Mouse (Mus musculus) midbrain, embryonic 12.5 days (tissue): ENCODE results near the gene Polr2b. TPM values are rescaled to one million over a fixed set of nuclear protein-coding genes. Genes with fewer than 3 reads are reported as not detected.

Source experiments
- ATAC-seq: fragments of 200-750 bp; cut with Nextera tagmentation; 2 replicates; pipeline ENCODE4 v1.8.0; 2017; ENCODE audit warnings: low read depth, moderate TSS enrichment, moderate library complexity; ENCODE audit not compliant: low FRiP score
- H3K27ac ChIP-seq: fragments of 300-500 bp; sonication (generic); replicated peaks from 2 replicates; pipeline ENCODE4 v1.5.1; 2016; ENCODE audit warnings: mild to moderate bottlenecking
- H3K27me3 ChIP-seq: fragments of 300-500 bp; sonication (generic); 2 replicates; pipeline ENCODE4 v1.6.1; 2016; ENCODE audit warnings: mild to moderate bottlenecking
- H3K36me3 ChIP-seq: fragments of 300-500 bp; sonication (generic); 2 replicates; pipeline ENCODE4 v1.6.1; 2016
- H3K4me1 ChIP-seq: fragments of 300-500 bp; sonication (generic); 2 replicates; pipeline ENCODE4 v1.6.1; 2016
- H3K4me2 ChIP-seq: fragments of 300-500 bp; sonication (generic); replicated peaks from 2 replicates; pipeline ENCODE4 v1.6.1; 2016; ENCODE audit warnings: mild to moderate bottlenecking, moderate library complexity
- H3K4me3 ChIP-seq: fragments of 300-500 bp; sonication (generic); 2 replicates; pipeline ENCODE4 v1.5.1; 2016; ENCODE audit warnings: mild to moderate bottlenecking
- H3K9ac ChIP-seq: fragments of 300-500 bp; sonication (generic); replicated peaks from 2 replicates; pipeline ENCODE4 v1.6.1; 2016; ENCODE audit warnings: mild to moderate bottlenecking, moderate library complexity
- H3K9me3 ChIP-seq: fragments of 300-500 bp; sonication (generic); 2 replicates; pipeline ENCODE4 v1.6.1; 2016; ENCODE audit warnings: mild to moderate bottlenecking
- WGBS: fragments of 180-500 bp; shearing (Covaris S2); methylation state at CpG from one replicate; pipeline ENCODE4 v1.1.7; 2016; 5-methylcytosine and 5-hydroxymethylcytosine counted together
- polyA plus RNA-seq: library from polyadenylated mRNA; unstranded; fragments of >200 nt; fragmentation: Nextera tagmentation; extraction: Ambion mirVana; gene quantifications from 2 replicates; pipeline ENCODE4 v1.2.1, GENCODE M21; 2016

The Polr2b gene
- 92.3 and 95.9 TPM in 2 replicates for polyA plus RNA-seq

DNA sequence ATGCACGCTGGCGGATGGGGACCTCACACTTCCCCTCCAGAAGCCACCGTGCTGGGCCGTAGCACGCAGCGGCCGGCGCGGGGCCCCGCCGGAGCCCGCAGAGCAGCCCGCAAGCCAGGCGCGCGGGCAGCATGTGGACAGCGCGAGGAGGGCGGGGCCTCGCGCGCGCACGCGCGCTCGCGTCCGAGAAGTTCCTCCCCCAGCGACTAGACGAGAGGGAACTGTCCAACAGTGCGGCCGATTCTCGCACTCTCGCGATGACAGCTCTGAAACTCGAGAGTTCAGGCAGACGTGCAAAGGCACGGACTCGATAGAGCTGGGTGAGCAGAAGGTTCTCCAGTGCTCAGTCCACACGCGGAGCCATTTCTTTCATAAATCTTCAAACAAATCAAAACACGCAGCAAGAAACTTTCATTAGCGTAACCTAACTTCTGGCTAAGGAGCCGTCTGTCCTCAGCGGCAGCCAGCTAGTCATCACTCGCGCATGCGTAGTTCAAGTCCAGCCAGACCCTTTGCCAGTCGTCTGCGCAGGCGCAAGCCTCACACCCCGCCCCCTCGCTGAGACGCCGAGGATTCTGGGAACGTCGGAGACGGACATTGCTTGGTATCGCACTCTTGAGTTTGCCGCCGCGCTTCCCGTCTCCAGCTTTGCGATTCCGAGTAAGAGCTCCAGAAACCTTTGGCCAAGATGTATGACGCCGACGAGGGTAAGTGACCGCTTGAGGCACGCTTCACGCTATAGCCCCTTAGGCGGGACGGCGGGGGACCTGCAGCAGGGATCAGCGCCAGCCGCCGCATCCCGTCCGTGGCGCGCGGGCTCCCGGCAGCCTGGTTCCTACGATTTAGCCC is at the start of gene Polr2b, which contains the start of gene Noa1:
TSS of gene Polr2b (plus strand) at position 224 of the 849 bp plus-strand sequence.
TSS of gene Noa1 (minus strand) at position 161 of the 849 bp plus-strand sequence.
- peak within 1 kb of the TSS; percentile 99 for H3K4me2 ChIP-seq
- H3K36me3 ChIP-seq = peaks cover 47% of the 10 kb centered on the region
- WGBS = under 1% methylated on average over 85 of the region's 85 CpGs
- H3K4me1 ChIP-seq = peaks cover 30% of the 10 kb centered on the region
- H3K4me3 ChIP-seq = peak within 1 kb of the TSS; percentile 96
- H3K27me3 ChIP-seq = no peaks in the 10 kb centered on the region
- no peaks in the 10 kb centered on the region for H3K9me3 ChIP-seq
- H3K9ac ChIP-seq = peak within 1 kb of the TSS; percentile 86
- peak; percentile 95 for ATAC-seq
- H3K27ac ChIP-seq = peak within 1 kb of the TSS; percentile 90

DNA sequence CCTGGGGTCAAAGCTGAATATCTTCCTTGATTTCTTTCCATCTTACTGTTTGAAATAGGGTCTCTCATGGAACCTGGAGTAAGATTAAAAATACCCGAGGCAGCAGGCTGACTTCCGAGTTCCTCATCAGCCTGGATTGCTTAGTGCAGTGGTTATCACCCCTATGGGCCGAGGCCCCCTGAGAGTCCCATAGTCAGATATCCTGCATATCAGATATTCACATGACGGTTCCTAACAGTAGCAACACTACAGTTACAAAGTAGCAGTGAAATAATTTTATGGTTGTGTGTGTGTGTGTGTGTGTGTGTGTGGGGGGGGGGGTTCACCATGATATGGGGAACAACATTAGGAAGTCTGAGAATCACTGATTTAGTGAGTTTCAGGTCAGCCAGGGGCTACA is 48.8 kb upstream of the Polr2b start:
- H3K4me2 ChIP-seq = no peak overlapping the region
- no peak overlapping the region for H3K9ac ChIP-seq
- ATAC-seq = no peak
- H3K27me3 ChIP-seq = peaks cover 26% of the 10 kb centered on the region
- no peak overlapping the region for H3K4me3 ChIP-seq
- 71% methylated on average over 4 of the region's 4 CpGs for WGBS
- no peaks in the 10 kb centered on the region for H3K36me3 ChIP-seq
- no peaks in the 10 kb centered on the region for H3K9me3 ChIP-seq
- peaks cover 16% of the 10 kb centered on the region for H3K4me1 ChIP-seq
- H3K27ac ChIP-seq = no peak overlapping the region

DNA sequence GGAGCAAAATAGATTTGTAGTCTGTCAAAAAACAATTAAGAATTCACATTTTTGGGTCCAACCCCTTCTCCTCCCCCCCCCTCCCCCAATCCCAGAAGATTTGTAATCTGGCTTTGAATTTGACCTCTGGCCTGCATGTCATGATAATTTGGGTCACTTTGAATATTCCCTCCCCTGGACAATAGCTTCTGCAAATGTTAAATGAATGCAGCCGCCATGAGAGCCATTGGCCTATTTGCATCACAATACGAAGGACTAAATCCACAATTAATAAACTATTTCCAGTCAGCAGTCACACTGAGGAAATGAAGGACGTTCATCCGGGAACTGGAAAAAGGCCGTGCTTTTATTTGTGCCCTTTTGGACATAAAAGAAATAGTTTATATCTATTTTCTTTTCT is 47.8 kb upstream of the Polr2b start:
- peaks cover 18% of the 10 kb centered on the region for H3K4me1 ChIP-seq
- H3K4me2 ChIP-seq = no peak overlapping the region
- no peak for ATAC-seq
- H3K27me3 ChIP-seq = peaks cover 26% of the 10 kb centered on the region
- H3K9ac ChIP-seq = no peak overlapping the region
- WGBS = 14% methylated on average over 5 of the region's 5 CpGs
- H3K9me3 ChIP-seq = no peaks in the 10 kb centered on the region
- no peaks in the 10 kb centered on the region for H3K36me3 ChIP-seq
- H3K4me3 ChIP-seq = no peak overlapping the region
- no peak overlapping the region for H3K27ac ChIP-seq

DNA sequence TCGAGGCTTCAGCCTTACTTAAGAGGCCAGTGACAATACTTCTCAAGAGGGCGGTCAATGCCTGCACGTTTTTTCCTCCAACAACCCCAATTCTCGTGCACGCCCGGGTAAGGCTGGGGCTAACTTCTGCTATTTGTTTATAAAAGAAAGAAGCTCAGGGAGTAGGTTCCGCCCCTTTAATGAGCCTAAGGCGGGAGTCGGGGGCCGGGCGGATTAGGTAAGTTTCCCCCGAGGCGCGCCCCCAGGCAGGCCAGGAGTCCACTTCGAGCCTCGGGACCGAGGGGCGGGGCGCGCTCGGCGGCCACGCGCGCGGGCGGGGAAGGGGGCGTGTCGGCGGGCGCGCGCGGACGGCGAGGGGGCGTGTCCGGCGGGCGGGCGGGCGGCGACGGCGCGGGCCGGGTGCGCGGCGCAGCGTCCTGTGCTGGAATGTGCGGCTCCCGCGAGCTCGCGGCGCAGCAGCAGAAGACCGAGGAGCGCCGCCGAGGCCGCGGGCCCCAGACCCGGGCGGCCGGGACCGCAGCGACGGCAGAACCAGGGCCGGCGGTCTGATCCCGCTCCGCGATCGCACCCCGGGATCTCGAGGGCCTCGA is 44.8 kb upstream of the Polr2b start, which contains the start of gene Rest:
TSS of gene Rest (plus strand) at position 411 of the 590 bp plus-strand sequence.
- Histone ChIP-seq H3K27ac (peak within 1 kb of the TSS; percentile 88), H3K9me3 (0 out of 2 replicates have a peak, but pooled peaks cover 2% of the 10 kb centered on the region), H3K4me2 (peak within 1 kb of the TSS; percentile 84), H3K27me3 (peaks cover 20% of the 10 kb centered on the region), H3K4me3 (peak within 1 kb of the TSS; percentile 86), H3K4me1 (peaks cover 24% of the 10 kb centered on the region), H3K36me3 (peaks cover 19% of the 10 kb centered on the region), H3K9ac (peak within 1 kb of the TSS; percentile 90)
- ATAC-seq = peak; percentile 87
- 2% methylated on average over 36 of the region's 78 CpGs for WGBS

DNA sequence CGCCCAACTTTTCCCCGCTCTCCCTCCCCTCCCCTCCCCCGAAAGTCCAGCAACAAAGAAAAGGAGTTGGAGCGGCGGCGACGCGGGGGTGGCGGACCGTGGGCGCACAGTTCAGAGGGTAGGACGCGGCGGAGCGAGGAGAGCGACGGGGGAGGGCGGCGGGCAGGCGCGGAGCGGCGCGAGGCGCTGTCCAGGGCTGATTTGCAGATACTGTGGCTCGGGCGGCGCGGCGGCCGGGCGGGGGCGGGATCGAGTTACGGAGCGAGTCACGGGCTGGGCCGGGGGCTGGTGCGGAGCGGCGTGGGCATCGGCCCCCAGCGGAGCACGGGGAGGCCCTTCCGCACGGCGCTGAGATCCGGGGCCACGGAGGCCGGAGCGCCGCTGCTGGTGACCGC is 44.3 kb upstream of the Polr2b start:
- peak; percentile 79 for ATAC-seq
- H3K9ac ChIP-seq = peak overlapping the region; percentile 90
- peak overlapping the region; percentile 84 for H3K4me2 ChIP-seq
- H3K4me3 ChIP-seq = peak overlapping the region; percentile 86
- peaks cover 20% of the 10 kb centered on the region for H3K36me3 ChIP-seq
- H3K27ac ChIP-seq = peak overlapping the region; percentile 88
- peaks cover 24% of the 10 kb centered on the region for H3K4me1 ChIP-seq
- H3K9me3 ChIP-seq = 0 out of 2 replicates have a peak, but pooled peaks cover 2% of the 10 kb centered on the region
- peaks cover 16% of the 10 kb centered on the region for H3K27me3 ChIP-seq
- WGBS = under 1% methylated on average over 42 of the region's 53 CpGs

DNA sequence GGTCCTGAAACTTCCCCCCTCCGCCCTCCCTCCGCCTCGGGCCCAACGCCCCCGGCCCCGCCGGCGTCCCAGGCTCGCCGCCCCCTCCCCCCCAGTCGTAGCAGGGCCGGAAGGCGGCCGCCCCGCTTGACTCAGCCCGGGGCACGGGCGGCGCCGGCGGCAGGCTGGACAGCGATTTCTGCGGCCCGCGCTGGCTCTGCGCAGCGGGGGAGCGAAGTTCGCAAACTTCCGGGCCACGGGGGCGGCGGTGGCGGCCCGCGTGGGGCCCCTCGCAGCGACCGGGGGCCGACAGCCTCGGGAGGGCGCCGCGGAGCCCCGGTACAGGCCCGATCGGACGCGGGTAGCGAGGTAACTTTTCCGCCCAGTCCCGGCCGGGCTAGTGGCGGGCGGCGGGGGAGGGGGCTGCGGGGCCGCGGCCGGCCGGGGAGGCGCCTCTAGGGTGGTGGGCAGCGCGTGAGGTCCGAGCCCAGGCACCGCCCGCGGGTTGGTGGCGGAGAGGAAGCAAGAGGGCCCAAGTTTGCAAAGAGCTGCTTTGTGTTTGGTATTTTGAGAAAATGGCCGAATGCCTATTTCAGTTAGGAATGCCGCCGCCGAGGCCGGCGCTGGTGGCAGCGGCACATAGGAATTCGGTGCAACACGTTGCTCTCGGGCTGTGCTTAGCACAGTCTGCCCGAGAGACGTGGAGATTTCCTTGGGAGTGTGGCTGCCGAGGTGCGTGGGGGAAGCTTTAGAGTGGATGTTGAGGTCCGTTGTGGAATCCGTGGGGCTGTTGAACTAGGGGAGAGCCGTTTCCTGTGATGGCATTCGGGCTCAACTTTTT is 43.7 kb upstream of the Polr2b start:
- WGBS = under 1% methylated on average over 83 of the region's 87 CpGs
- H3K9me3 ChIP-seq = 0 out of 2 replicates have a peak, but pooled peaks cover 2% of the 10 kb centered on the region
- peaks cover 26% of the 10 kb centered on the region for H3K36me3 ChIP-seq
- peak overlapping the region; percentile 88 for H3K27ac ChIP-seq
- H3K4me1 ChIP-seq = peaks cover 21% of the 10 kb centered on the region
- peak; percentile 60 for ATAC-seq
- peak overlapping the region; percentile 90 for H3K9ac ChIP-seq
- peaks cover 10% of the 10 kb centered on the region for H3K27me3 ChIP-seq
- H3K4me2 ChIP-seq = peak overlapping the region; percentile 84
- peak overlapping the region; percentile 86 for H3K4me3 ChIP-seq

DNA sequence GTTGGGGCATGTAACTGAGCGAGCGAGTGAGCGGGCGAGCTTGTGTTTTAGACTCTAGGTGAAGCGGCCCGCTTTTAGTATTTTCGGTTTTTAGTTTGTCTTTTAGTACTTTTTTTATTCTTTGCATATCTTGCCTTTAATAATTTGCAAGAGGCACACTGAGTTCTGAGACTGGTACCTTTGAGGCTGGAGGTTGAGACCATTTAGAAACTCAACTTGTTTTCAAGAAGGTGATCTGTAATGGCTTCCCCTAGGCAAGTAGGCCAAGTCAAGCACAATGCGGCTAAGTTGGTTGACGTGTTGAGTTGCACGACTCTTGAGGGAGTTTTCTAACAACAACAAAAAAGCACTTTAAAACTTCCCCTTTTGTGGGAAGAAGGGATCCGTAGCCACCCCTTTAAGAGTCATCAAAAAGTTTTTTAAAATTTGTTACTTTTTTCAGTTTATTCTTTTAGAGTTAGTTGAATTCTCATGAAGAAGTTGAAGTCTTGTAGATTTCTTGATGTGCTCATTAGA is 43.0 kb upstream of the Polr2b start:
- ATAC-seq = no peak
- Histone ChIP-seq H3K4me2 (peak overlapping the region; percentile 84), H3K4me3 (peak overlapping the region; percentile 86), H3K36me3 (peaks cover 31% of the 10 kb centered on the region), H3K9ac (peak overlapping the region; percentile 90), H3K27me3 (peaks cover 10% of the 10 kb centered on the region), H3K9me3 (0 out of 2 replicates have a peak, but pooled peaks cover 2% of the 10 kb centered on the region), H3K4me1 (peaks cover 14% of the 10 kb centered on the region), H3K27ac (peak overlapping the region; percentile 88; the same call in 1 of the 2 replicates)
- 3% methylated on average over 11 of the region's 11 CpGs for WGBS

DNA sequence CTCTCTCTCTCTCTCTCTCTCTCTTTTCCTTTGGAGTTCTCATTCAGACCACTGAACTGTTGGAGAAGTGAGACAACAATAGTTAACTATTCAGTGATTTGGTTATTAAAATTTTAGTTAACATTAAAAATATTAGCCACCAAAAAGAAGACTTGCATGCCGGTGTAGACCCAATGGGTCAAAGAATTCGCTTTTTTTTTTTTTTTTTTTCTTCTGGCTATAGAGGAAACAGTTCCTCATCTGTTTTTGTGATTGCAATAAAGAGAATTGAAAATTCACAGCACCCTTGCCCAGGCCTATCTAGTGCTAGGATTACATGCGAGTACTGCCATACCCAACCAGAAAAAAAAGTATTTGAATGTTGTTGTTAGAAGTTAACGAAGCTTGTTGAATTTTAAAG is 42.5 kb upstream of the Polr2b start:
- Histone ChIP-seq H3K27ac (no peak overlapping the region), H3K9ac (peak overlapping the region; percentile 90; the same call in 1 of the 2 replicates), H3K4me3 (peak overlapping the region; percentile 86), H3K4me2 (peak overlapping the region; percentile 84), H3K4me1 (peaks cover 9% of the 10 kb centered on the region; the same call in 1 of the 2 replicates), H3K27me3 (peaks cover 10% of the 10 kb centered on the region), H3K36me3 (peaks cover 36% of the 10 kb centered on the region), H3K9me3 (0 out of 2 replicates have a peak, but pooled peaks cover 2% of the 10 kb centered on the region)
- WGBS = 77% methylated on average over 4 of the region's 4 CpGs
- no peak for ATAC-seq

DNA sequence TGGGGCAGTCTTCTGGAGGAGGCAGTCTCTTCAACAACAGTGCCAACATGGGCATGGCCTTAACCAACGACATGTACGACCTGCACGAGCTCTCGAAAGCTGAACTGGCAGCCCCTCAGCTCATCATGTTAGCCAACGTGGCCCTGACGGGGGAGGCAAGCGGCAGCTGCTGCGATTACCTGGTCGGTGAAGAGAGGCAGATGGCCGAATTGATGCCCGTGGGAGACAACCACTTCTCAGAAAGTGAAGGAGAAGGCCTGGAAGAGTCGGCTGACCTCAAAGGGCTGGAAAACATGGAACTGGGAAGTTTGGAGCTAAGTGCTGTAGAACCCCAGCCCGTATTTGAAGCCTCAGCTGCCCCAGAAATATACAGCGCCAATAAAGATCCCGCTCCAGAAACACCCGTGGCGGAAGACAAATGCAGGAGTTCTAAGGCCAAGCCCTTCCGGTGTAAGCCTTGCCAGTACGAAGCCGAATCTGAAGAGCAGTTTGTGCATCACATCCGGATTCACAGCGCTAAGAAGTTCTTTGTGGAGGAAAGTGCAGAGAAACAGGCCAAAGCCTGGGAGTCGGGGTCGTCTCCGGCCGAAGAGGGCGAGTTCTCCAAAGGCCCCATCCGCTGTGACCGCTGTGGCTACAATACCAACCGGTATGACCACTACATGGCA is 41.9 kb upstream of the Polr2b start:
- no peak for ATAC-seq
- 0 out of 2 replicates have a peak, but pooled peaks cover 2% of the 10 kb centered on the region for H3K9me3 ChIP-seq

DNA sequence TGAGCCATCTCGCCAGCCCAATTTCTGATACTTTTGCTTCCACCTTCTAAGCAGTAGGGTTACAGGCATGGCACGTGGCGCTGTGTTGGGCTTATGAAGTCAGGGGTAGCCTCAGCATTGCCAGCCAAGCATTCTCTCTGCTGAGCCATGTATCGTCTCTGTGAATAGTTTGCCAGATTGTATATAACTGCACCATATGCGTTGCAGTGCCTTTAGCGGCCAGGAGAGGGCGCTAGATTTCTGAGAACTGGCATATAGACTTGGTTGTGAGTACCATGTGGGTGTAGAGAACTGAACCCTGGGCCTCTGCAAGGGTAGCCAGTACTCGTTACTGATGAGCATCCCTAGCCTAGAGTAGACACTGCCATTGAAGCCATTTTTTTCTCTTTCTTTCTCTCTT is 40.5 kb upstream of the Polr2b start:
- no peak for ATAC-seq
- Histone ChIP-seq H3K27ac (no peak overlapping the region), H3K36me3 (peaks cover 53% of the 10 kb centered on the region), H3K4me1 (peaks cover 8% of the 10 kb centered on the region; the same call in 1 of the 2 replicates), H3K9me3 (0 out of 2 replicates have a peak, but pooled peaks cover 2% of the 10 kb centered on the region), H3K9ac (no peak overlapping the region), H3K4me3 (no peak overlapping the region), H3K27me3 (0 out of 2 replicates have a peak, but pooled peaks cover 1% of the 10 kb centered on the region), H3K4me2 (no peak overlapping the region)
- WGBS = 80% methylated on average over 8 of the region's 8 CpGs

More for the DNA sequence above, 41.9 kb upstream of the Polr2b start:
- Histone ChIP-seq H3K4me1 (peaks cover 8% of the 10 kb centered on the region; the same call in 1 of the 2 replicates), H3K4me3 (no peak overlapping the region), H3K9ac (no peak overlapping the region), H3K27me3 (peaks cover 10% of the 10 kb centered on the region), H3K27ac (no peak overlapping the region), H3K36me3 (peaks cover 42% of the 10 kb centered on the region), H3K4me2 (no peak overlapping the region)
- WGBS = 95% methylated on average over 30 of the region's 30 CpGs
